Mouse (Mus musculus) heart, embryonic 10.5 days (tissue): ENCODE data around the gene Iqcb1. TPM values are rescaled to one million over a fixed set of nuclear protein-coding genes. Genes with fewer than 3 reads are reported as not detected.
"Not testable (repeated sequence)": the region's sequence is repeated elsewhere in the genome, so short reads cannot be mapped to it uniquely, and the experiment has no call there.

Experiments
- DNase-seq: peaks from one replicate; pipeline ENCODE4 v3.0.0-alpha.2; 2017; ENCODE audit warnings: low spot score
- H3K27ac ChIP-seq: fragments of 300-500 bp; sonication (generic); 2 replicates; pipeline ENCODE4 v1.5.1; 2016; ENCODE audit warnings: mild to moderate bottlenecking
- H3K27me3 ChIP-seq: fragments of 300-500 bp; sonication (generic); 2 replicates; pipeline ENCODE4 v1.6.1; 2016; ENCODE audit warnings: mild to moderate bottlenecking; ENCODE audit not compliant: poor library complexity, insufficient read depth, severe bottlenecking
- H3K36me3 ChIP-seq: fragments of 300-500 bp; sonication (generic); 2 replicates; pipeline ENCODE4 v1.6.1; 2016; ENCODE audit warnings: mild to moderate bottlenecking, moderate library complexity
- H3K4me1 ChIP-seq: fragments of 300-500 bp; sonication (generic); 2 replicates; pipeline ENCODE4 v1.6.1; 2016; ENCODE audit warnings: mild to moderate bottlenecking
- H3K4me3 ChIP-seq: fragments of 300-500 bp; sonication (generic); 2 replicates; pipeline ENCODE4 v1.5.1; 2016; ENCODE audit warnings: mild to moderate bottlenecking, moderate library complexity
- H3K9me3 ChIP-seq: fragments of 300-500 bp; sonication (generic); 2 replicates; pipeline ENCODE4 v1.6.1; 2016; ENCODE audit warnings: mild to moderate bottlenecking, moderate library complexity
- WGBS: fragments of 180-500 bp; shearing (Covaris S2); methylation state at CpG from one replicate; pipeline ENCODE4 v1.1.7; 2016; 5-methylcytosine and 5-hydroxymethylcytosine counted together
- polyA plus RNA-seq: library from polyadenylated mRNA; unstranded; fragments of >200 nt; fragmentation: Nextera tagmentation; extraction: Ambion mirVana; gene quantifications from 2 replicates; pipeline ENCODE4 v1.2.1, GENCODE M21; 2016

Iqcb1 gene
- polyA plus RNA-seq, 1 experiment from 2014 or later = 47.8 TPM

GRCm38 (mm10) chr16:36820747-36821146 lies 7.4 kb upstream of the Iqcb1 start:
- no peaks in the 10 kb centered on the region for H3K36me3 ChIP-seq
- WGBS = 64% methylated on average over 3 of the region's 3 CpGs
- no peaks in the 10 kb centered on the region for H3K9me3 ChIP-seq
- H3K4me1 ChIP-seq = peaks cover 7% of the 10 kb centered on the region
- H3K27ac ChIP-seq = no peak overlapping the region
- no peak overlapping the region for H3K4me3 ChIP-seq
- no peaks in the 10 kb centered on the region for H3K27me3 ChIP-seq
- no peak for DNase-seq

GRCm38 (mm10) chr16:36821474-36821873 lies 6.7 kb upstream of the Iqcb1 start:
- WGBS = 6% methylated on average over 3 of the region's 3 CpGs
- no peak for DNase-seq
- no peaks in the 10 kb centered on the region for H3K36me3 ChIP-seq
- no peak overlapping the region for H3K4me3 ChIP-seq
- no peaks in the 10 kb centered on the region for H3K9me3 ChIP-seq
- no peaks in the 10 kb centered on the region for H3K27me3 ChIP-seq
- H3K27ac ChIP-seq = no peak overlapping the region
- peaks cover 7% of the 10 kb centered on the region for H3K4me1 ChIP-seq

- DNase-seq = no peak
- H3K27me3 ChIP-seq = no peaks in the 10 kb centered on the region
- H3K27ac ChIP-seq = peak overlapping the region; percentile 93
- 3% methylated on average over 11 of the region's 11 CpGs for WGBS
- H3K4me3 ChIP-seq = peak overlapping the region; percentile 91
- H3K36me3 ChIP-seq = no peaks in the 10 kb centered on the region
- H3K4me1 ChIP-seq = peaks cover 9% of the 10 kb centered on the region; the same call in 1 of the 2 replicates
- H3K9me3 ChIP-seq = no peaks in the 10 kb centered on the region
Observed at GRCm38 (mm10) chr16:36827611-36828053, 553 bp upstream of the Iqcb1 start.

- 7% methylated on average over 11 of the region's 11 CpGs for WGBS
- Histone ChIP-seq H3K36me3 (no peaks in the 10 kb centered on the region), H3K27ac (peak overlapping the region; percentile 93), H3K4me3 (peak overlapping the region; percentile 91), H3K4me1 (peaks cover 9% of the 10 kb centered on the region; the same call in 1 of the 2 replicates), H3K9me3 (no peaks in the 10 kb centered on the region), H3K27me3 (no peaks in the 10 kb centered on the region)
- DNase-seq = no peak
Observed at GRCm38 (mm10) chr16:36828820-36829219, 635 bp downstream of the Iqcb1 start.

- peaks cover 33% of the 10 kb centered on the region for H3K36me3 ChIP-seq
- DNase-seq, H3K9me3 ChIP-seq, H3K27me3 ChIP-seq, H3K27ac ChIP-seq, H3K4me3 ChIP-seq, H3K4me1 ChIP-seq: not testable (repeated sequence)
- 93% methylated on average over 1 of the region's 1 CpGs for WGBS
Observed at GRCm38 (mm10) chr16:36846894-36847293, 18.7 kb downstream of the Iqcb1 start.

- no peaks in the 10 kb centered on the region for H3K9me3 ChIP-seq
- no peaks in the 10 kb centered on the region for H3K27me3 ChIP-seq
- H3K36me3 ChIP-seq = peaks cover 38% of the 10 kb centered on the region
- DNase-seq = no peak
- WGBS = 91% methylated on average over 3 of the region's 3 CpGs
- no peak overlapping the region for H3K27ac ChIP-seq
- no peak overlapping the region for H3K4me3 ChIP-seq
- H3K4me1 ChIP-seq = no peaks in the 10 kb centered on the region
Observed at GRCm38 (mm10) chr16:36851202-36851601, 23.0 kb downstream of the Iqcb1 start.

- no peak overlapping the region for H3K27ac ChIP-seq
- H3K36me3 ChIP-seq = peaks cover 38% of the 10 kb centered on the region
- DNase-seq = no peak
- WGBS = 88% methylated on average over 3 of the region's 3 CpGs
- H3K4me1 ChIP-seq = no peaks in the 10 kb centered on the region
- no peak overlapping the region for H3K4me3 ChIP-seq
- H3K27me3 ChIP-seq = no peaks in the 10 kb centered on the region
- H3K9me3 ChIP-seq = no peaks in the 10 kb centered on the region
Observed at GRCm38 (mm10) chr16:36863585-36863984, 35.4 kb downstream of the Iqcb1 start.

GRCm38 (mm10) chr16:36869442-36869841 lies 41.3 kb downstream of the Iqcb1 start:
- Histone ChIP-seq H3K9me3 (no peaks in the 10 kb centered on the region), H3K4me1 (peaks cover 5% of the 10 kb centered on the region), H3K27me3 (no peaks in the 10 kb centered on the region), H3K27ac (no peak overlapping the region), H3K36me3 (peaks cover 50% of the 10 kb centered on the region), H3K4me3 (no peak overlapping the region)
- DNase-seq = no peak
- WGBS = 96% methylated on average over 2 of the region's 2 CpGs

GRCm38 (mm10) chr16:36874583-36875275 lies 46.5 kb downstream of the Iqcb1 start, which contains the start of the genes Eaf2 and Golgb1:
Eaf2 (minus strand) TSS chr16:36875003.
Golgb1 (plus strand) TSS chr16:36875140.
- Histone ChIP-seq H3K36me3 (peaks cover 18% of the 10 kb centered on the region), H3K4me1 (peaks cover 13% of the 10 kb centered on the region), H3K27me3 (no peaks in the 10 kb centered on the region), H3K9me3 (no peaks in the 10 kb centered on the region), H3K4me3 (peak within 1 kb of the TSS; percentile 97), H3K27ac (peak within 1 kb of the TSS; percentile 93)
- DNase-seq = peak; percentile 99
- under 1% methylated on average over 43 of the region's 43 CpGs for WGBS

GRCm38 (mm10) chr16:36875276-36875851 lies 47.2 kb downstream of the Iqcb1 start:
- no peak for DNase-seq
- Histone ChIP-seq H3K4me1 (peaks cover 13% of the 10 kb centered on the region), H3K9me3 (no peaks in the 10 kb centered on the region), H3K27ac (peak overlapping the region; percentile 93), H3K4me3 (peak overlapping the region; percentile 97), H3K27me3 (no peaks in the 10 kb centered on the region), H3K36me3 (peaks cover 18% of the 10 kb centered on the region)
- WGBS = under 1% methylated on average over 48 of the region's 48 CpGs

- Histone ChIP-seq H3K9me3 (no peaks in the 10 kb centered on the region), H3K4me3 (no peak overlapping the region), H3K4me1 (peaks cover 13% of the 10 kb centered on the region), H3K36me3 (peaks cover 1% of the 10 kb centered on the region), H3K27me3 (no peaks in the 10 kb centered on the region), H3K27ac (no peak overlapping the region)
- DNase-seq = no peak
- 77% methylated on average over 5 of the region's 5 CpGs for WGBS
Observed at GRCm38 (mm10) chr16:36877316-36877715, 49.1 kb downstream of the Iqcb1 start.

- no peaks in the 10 kb centered on the region for H3K9me3 ChIP-seq
- H3K36me3 ChIP-seq = peaks cover 16% of the 10 kb centered on the region
- DNase-seq = no peak
- no peak overlapping the region for H3K4me3 ChIP-seq
- no peak overlapping the region for H3K27ac ChIP-seq
- peaks cover 8% of the 10 kb centered on the region; the same call in 1 of the 2 replicates for H3K4me1 ChIP-seq
- WGBS = 76% methylated on average over 5 of the region's 5 CpGs
- no peaks in the 10 kb centered on the region for H3K27me3 ChIP-seq
Observed at GRCm38 (mm10) chr16:36882737-36883343, 54.7 kb downstream of the Iqcb1 start.

- H3K27me3 ChIP-seq = no peaks in the 10 kb centered on the region
- H3K36me3 ChIP-seq = peaks cover 32% of the 10 kb centered on the region
- H3K9me3 ChIP-seq = no peaks in the 10 kb centered on the region
- H3K27ac ChIP-seq = no peak overlapping the region
- no peak for DNase-seq
- H3K4me3 ChIP-seq = no peak overlapping the region
- 76% methylated on average over 4 of the region's 4 CpGs for WGBS
- H3K4me1 ChIP-seq = no peaks in the 10 kb centered on the region
Observed at GRCm38 (mm10) chr16:36884881-36885280, 56.7 kb downstream of the Iqcb1 start.
